Mouse (Mus musculus) forebrain, postnatal 0 days (tissue): ENCODE data around the gene Scgb2b18. TPM values are rescaled to one million over a fixed set of nuclear protein-coding genes. Genes with fewer than 3 reads are reported as not detected.
"Not testable (repeated sequence)": the region's sequence is repeated elsewhere in the genome, so short reads cannot be mapped to it uniquely, and the experiment has no call there.

Source experiments
- ATAC-seq: fragments of 200-750 bp; cut with Nextera tagmentation; 2 replicates; pipeline ENCODE4 v1.8.0; 2017; ENCODE audit warnings: mild to moderate bottlenecking, moderate library complexity
- DNase-seq: peaks from one replicate; pipeline ENCODE4 v3.0.0-alpha.2; 2015
- H3K27ac ChIP-seq: fragments of 300-500 bp; sonication (generic); 2 replicates; pipeline ENCODE4 v1.5.1; 2014; ENCODE audit warnings: low read depth, mild to moderate bottlenecking, antibody characterized with exemption, low read length, moderate library complexity, mixed read lengths
- H3K27me3 ChIP-seq: fragments of 300-500 bp; sonication (generic); 2 replicates; pipeline ENCODE4 v1.6.1; 2014; ENCODE audit warnings: mild to moderate bottlenecking, low read length, mixed read lengths; ENCODE audit not compliant: insufficient read depth
- H3K36me3 ChIP-seq: fragments of 300-500 bp; sonication (generic); 2 replicates; pipeline ENCODE4 v1.6.1; 2014; ENCODE audit warnings: mild to moderate bottlenecking, moderate library complexity; ENCODE audit not compliant: insufficient read depth
- H3K4me1 ChIP-seq: fragments of 300-500 bp; sonication (generic); 2 replicates; pipeline ENCODE4 v1.6.1; 2014; ENCODE audit warnings: antibody characterized with exemption; ENCODE audit not compliant: insufficient read depth
- H3K4me2 ChIP-seq: fragments of 300-500 bp; sonication (generic); 2 replicates; pipeline ENCODE4 v1.6.1; 2014; ENCODE audit warnings: low read depth, mild to moderate bottlenecking, moderate library complexity
- H3K4me3 ChIP-seq: fragments of 300-500 bp; sonication (generic); 2 replicates; pipeline ENCODE4 v1.5.1; 2014; ENCODE audit warnings: low read depth, low read length, mixed read lengths
- H3K9ac ChIP-seq: fragments of 300-500 bp; sonication (generic); 2 replicates; pipeline ENCODE4 v1.6.1; 2014; ENCODE audit warnings: mild to moderate bottlenecking
- H3K9me3 ChIP-seq: fragments of 300-500 bp; sonication (generic); 2 replicates; pipeline ENCODE4 v1.6.1; 2016; ENCODE audit warnings: low read length
- WGBS: fragments of 180-500 bp; shearing (Covaris S2); extraction: QIAGEN DNeasy Blood & Tissue Kit; methylation state at CpG from one replicate; pipeline ENCODE4 v1.1.7; 2014; 5-methylcytosine and 5-hydroxymethylcytosine counted together
- polyA plus RNA-seq: library from polyadenylated mRNA; unstranded; fragments of >200 nt; fragmentation: Nextera tagmentation; extraction: Ambion mirVana; gene quantifications from 2 replicates; pipeline ENCODE4 v1.2.1, GENCODE M21; 2015
- total RNA-seq: library from RNA; depleted of rRNA; stranded (reverse); fragments of >200 nt; gene quantifications from 2 replicates; pipeline ENCODE4 v1.2.3, GENCODE M21; 2014; rRNA removed

Scgb2b18 gene
- total RNA-seq (not detected in 2 replicates), polyA plus RNA-seq (not detected in 2 replicates)

- H3K4me2 ChIP-seq, H3K4me1 ChIP-seq, H3K27me3 ChIP-seq, H3K9me3 ChIP-seq, H3K4me3 ChIP-seq, H3K36me3 ChIP-seq, H3K27ac ChIP-seq, DNase-seq, ATAC-seq, H3K9ac ChIP-seq: not testable (repeated sequence)
- WGBS, result 79% methylated on average over 2 of the region's 2 CpGs
Observed at GRCm38 (mm10) chr7:33173764-33174163, at the start of gene Scgb2b18. Gene Scgb2b18 (minus strand): TSS chr7:33173864.

- not testable (repeated sequence) for H3K9me3 ChIP-seq, ATAC-seq, H3K27ac ChIP-seq, DNase-seq, H3K9ac ChIP-seq, H3K27me3 ChIP-seq, H3K4me2 ChIP-seq, H3K4me3 ChIP-seq, H3K36me3 ChIP-seq, H3K4me1 ChIP-seq
- no CpG with 5 or more reads among the region's 2 CpGs for WGBS
Observed at GRCm38 (mm10) chr7:33185268-33185667, 11.6 kb upstream of the Scgb2b18 start, which contains the start of gene Scgb1b18. Gene Scgb1b18 (plus strand): TSS chr7:33185568.

Other genes with a start within 250 kb of the Scgb2b18 start
- gene Scgb2b17, start 117.3 kb downstream of the Scgb2b18 start, total RNA-seq, result not detected in 2 replicates
- not detected in 2 replicates for gene Scgb2b17, start 117.3 kb downstream of the Scgb2b18 start, polyA plus RNA-seq
- not detected in 2 replicates for gene Scgb1b17, start 110.4 kb downstream of the Scgb2b18 start, total RNA-seq
- not detected in 2 replicates for gene Scgb1b17, start 110.4 kb downstream of the Scgb2b18 start, polyA plus RNA-seq
- not detected in 2 replicates for gene Scgb1b18, start 11.7 kb upstream of the Scgb2b18 start, total RNA-seq
- gene Scgb1b18, start 11.7 kb upstream of the Scgb2b18 start, polyA plus RNA-seq, result not detected in 2 replicates
- gene Scgb2b19, start 106.5 kb upstream of the Scgb2b18 start, total RNA-seq, result not detected in 2 replicates
- gene Scgb2b19, start 106.5 kb upstream of the Scgb2b18 start, polyA plus RNA-seq, result not detected in 2 replicates
- not detected in 2 replicates for gene Scgb1b19, start 113.4 kb upstream of the Scgb2b18 start, total RNA-seq
- gene Scgb1b19, start 113.4 kb upstream of the Scgb2b18 start, polyA plus RNA-seq, result not detected in 2 replicates
- gene Scgb2b20, start 192.5 kb upstream of the Scgb2b18 start, total RNA-seq, result not detected in 2 replicates
- gene Scgb2b20, start 192.5 kb upstream of the Scgb2b18 start, polyA plus RNA-seq, result not detected in 2 replicates
- not detected in 2 replicates for gene Scgb1b20, start 199.4 kb upstream of the Scgb2b18 start, total RNA-seq
- not detected in 2 replicates for gene Scgb1b20, start 199.4 kb upstream of the Scgb2b18 start, polyA plus RNA-seq